ENCODE assay signal across 29 mouse cellular contexts in the genomic region with DNA sequence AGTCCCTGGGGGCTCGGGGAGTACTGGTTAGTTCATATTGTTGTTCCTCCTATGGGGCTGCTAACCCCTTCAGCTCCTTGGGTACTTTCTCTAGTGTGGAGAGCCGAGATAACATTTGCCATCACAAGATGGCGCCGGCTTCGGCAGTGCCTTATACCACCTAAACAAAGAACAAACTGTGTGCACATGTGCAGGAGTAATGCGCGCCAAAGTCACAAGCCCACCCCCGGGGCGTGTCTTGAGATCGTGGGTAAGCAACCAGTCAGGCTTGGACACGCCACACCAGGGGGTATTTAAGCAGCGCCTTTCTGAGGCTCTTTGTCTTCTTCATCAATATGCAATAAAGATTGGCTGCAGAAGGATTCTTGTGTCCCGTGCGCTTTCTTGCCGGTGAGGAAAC. TPM values are rescaled to one million over a fixed set of nuclear protein-coding genes. Genes with fewer than 3 reads are reported as not detected.
DNase-seq lines count a peak whose midpoint lies in the region; ATAC-seq lines count a peak whose summit lies in the region.
"Had no signal": no experiment of that assay in that cellular context is flagged by ENCODE, and none has a peak within 500 bp of the region (broad histone marks: within the 10 kb centered on the region; RNA-seq: fewer than 3 reads in every experiment).

No protein-coding gene starts in this region.

- ATAC-seq in CD4-positive, CD25-positive, alpha-beta regulatory T cell, adult 4 months = no peak
- no peak for ATAC-seq in megakaryocyte progenitor cell, adult 5-6 weeks (replicated peaks; ENCODE audit: poor library complexity)
- ATAC-seq: activated CD4-positive, CD25-positive, alpha-beta regulatory T cell, adult 4 months; Patski had no signal

- peak; percentile 57 for DNase-seq in ES-CJ7 (ENCODE audit: low read depth, low spot score)
- peak; percentile 63 for DNase-seq in R1 (ENCODE audit: low read depth, low spot score)
- peak; percentile 46 for DNase-seq in ZHBTc4 (ENCODE audit: low read depth, low spot score)
- DNase-seq in urinary bladder, adult 18-20 months (ENCODE audit: low spot score in 2 of 2) = no peak
- DNase-seq: adrenal gland, adult 2 months; adrenal gland, adult 8-10 months; adrenal gland, postnatal 10 days; adrenal gland, postnatal 14 days; adrenal gland, postnatal 25 days; adrenal gland, postnatal 36 days; B cell, adult 2 months; cerebellum, adult 11 months; cerebellum, adult 11-12 months; cerebellum, adult 18-20 months; cerebellum, adult 2 months; cerebellum, adult 8-10 months; cerebellum, adult 9-10 months; cerebellum, adult 9-11 months had no signal

RNA-seq across cellular contexts. Expression of a gene that starts 15.9 kb away (rescaled TPM):
- not detected for polyA plus RNA-seq in CD4-positive, CD25-positive, alpha-beta regulatory T cell, adult 4 months (2017; shearing (Covaris generic))
- not detected in 2 replicates for total RNA-seq in megakaryocyte progenitor cell, adult 5-6 weeks (2015)
- not detected in 2 replicates for total RNA-seq in megakaryocyte progenitor cell, adult 5-6 weeks (2017)
- total RNA-seq: adrenal gland, adult 18-20 months; adrenal gland, adult 2 months; adrenal gland, postnatal 14 days; adrenal gland, postnatal 25 days; adrenal gland, postnatal 36 days; CH12.LX; ES-E14; MEL had no signal
- polyA plus RNA-seq: activated CD4-positive, CD25-positive, alpha-beta regulatory T cell, adult 4 months; adrenal gland, adult 2 months; brain, embryonic 14.5 days; C2C12; cerebellum, adult 2 months; G1E; Patski had no signal

RNA-seq across cellular contexts. Expression of a gene that starts 55.3 kb away (rescaled TPM):
- polyA plus RNA-seq in CD4-positive, CD25-positive, alpha-beta regulatory T cell, adult 4 months (2017; shearing (Covaris generic)) = 10 to 100 TPM; 15.0 to 18.4 TPM
- 5.9 and 7.1 TPM in 2 replicates for total RNA-seq in megakaryocyte progenitor cell, adult 5-6 weeks (2015)
- 6.2 and 12.7 TPM in 2 replicates for total RNA-seq in megakaryocyte progenitor cell, adult 5-6 weeks (2017)

Comparison
In these comparisons a context has a peak if more than half of its experiments do, and no peak if none do; other contexts are left out.
1. DNase-seq: peak in ES-CJ7 (single experiment), R1 (single experiment) and ZHBTc4 (single experiment); none in urinary bladder, adult 18-20 months (0 of 2).